Mouse (Mus musculus) monocyte, adult 2 months (primary cell): ENCODE data around the gene Mrc2.

Experiments
- DNase-seq, 2 experiments: peaks; one replicate each; pipeline ENCODE4 v3.0.0; 2022; ENCODE audit warnings: low spot score in 2 of 2, low read depth in 1 of 2

Mrc2 gene

DNA sequence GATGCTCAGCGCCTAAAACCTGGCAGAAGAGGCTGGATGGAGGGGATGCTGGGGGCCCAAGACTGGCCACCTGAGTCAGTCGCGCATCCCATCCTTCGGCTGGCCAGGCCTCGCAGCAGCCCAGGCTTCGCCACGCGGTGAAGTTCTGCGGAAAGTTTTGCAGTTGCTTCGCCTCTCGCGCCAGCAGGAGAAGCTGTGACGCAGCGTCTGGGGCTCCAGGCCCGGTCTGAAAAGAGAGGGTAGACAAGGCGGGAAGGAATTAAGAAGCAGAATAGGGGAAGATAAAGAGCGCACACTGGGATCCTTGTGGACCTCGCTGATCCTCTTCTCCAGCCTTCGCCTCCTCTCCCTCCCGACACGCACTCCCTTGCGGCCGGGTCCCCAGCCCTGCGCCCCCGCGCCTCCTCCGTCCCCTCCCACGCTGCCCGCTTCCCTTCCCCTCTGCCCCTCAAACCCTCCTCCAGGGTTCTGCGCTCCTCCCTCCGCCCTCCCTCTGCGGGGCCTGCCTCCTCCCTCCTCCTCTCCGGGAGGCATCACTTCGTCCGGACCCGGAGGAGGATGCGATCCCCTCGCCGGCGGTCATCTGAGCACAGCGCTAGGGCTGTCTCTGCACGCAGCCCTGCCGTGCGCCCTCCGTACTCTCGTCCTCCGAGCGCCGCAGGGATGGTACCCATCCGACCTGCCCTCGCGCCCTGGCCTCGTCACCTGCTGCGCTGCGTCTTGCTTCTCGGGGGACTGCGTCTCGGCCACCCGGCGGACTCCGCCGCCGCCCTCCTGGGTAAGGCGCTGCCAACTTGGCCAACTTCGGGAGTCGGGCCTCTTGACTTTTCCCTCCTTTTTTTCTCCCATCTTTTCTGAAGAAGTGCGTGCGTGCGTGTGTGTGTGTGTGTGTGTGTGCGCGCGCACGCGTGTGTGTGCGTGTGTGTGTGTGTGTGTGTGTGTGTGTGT lies at the start of gene Mrc2:
TSS of gene Mrc2 (plus strand) at position 520 of the 948 bp plus-strand sequence.
- no peak for DNase-seq

DNA sequence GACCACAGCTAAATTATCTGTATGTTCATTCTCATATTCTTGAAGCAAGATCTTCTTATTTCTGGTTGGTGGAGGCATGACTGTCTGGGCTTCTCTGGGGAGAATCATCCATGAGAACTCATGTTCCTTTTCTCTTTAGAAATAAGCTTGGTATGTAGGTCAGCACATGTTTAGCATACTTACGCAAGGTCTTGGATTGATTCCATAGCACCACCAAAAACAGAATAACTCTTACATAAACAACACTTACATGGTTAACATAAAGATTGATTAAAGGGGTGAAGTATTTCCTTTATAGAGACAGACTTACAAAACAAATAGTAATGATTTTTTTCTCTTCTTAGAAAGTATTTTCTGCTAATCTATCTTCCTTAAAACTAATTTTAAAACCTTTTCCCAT lies 46.1 kb upstream of the Mrc2 start:
- DNase-seq: no peak

DNA sequence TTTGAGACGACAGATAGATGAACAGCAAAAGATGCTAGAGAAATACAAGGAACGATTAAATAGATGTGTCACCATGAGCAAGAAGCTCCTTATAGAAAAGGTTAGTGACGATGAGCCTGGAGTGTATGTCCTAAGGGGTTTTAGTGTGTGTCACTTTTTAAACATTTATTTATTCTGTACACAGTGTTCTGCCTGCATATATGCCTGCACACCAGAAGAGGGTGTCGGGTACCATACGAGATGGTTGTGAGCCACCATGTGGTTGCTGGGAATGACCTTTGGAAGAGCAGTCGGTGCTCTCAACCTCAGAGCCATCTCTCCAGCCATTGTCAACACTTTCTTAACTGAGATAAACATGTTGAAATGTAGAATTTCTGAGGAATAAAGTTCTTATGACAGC lies 45.7 kb upstream of the Mrc2 start:
- no peak for DNase-seq

DNA sequence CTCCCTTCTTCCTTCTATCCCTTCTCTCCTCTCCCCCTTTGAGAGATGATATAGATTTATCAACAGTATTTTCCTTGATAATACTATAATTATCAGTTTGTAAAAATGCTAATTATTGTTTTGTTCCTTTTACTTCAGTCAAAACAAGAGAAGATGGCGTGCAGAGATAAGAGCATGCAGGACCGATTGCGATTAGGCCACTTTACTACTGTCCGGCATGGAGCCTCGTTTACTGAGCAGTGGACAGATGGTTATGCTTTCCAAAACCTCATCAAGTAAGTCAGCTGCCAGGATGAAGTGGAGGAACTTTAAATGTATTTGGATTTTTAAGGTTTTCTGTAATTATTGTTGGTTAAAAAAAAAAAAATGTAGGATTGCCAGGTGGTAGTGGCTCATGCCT lies 45.1 kb upstream of the Mrc2 start:
- no peak for DNase-seq

DNA sequence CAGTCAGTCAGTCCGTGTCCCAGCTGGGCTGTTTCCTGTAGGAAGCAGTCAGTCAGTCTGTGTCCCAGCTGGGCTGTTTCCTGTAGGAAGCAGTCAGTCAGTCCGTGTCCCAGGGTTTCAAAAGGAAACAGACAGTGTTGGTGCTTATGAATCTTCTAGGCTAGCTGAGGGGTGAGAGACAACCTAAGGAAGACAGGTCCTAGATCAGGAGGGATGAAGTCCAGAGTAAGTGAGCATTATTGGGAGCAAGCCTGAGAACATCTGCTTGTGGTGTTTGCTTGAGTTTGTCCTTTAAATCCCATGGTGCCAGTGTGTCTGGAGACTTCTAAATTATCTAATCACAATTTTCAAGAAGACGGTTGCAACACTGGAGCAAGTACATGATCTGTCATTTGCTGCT lies 32.7 kb upstream of the Mrc2 start:
- DNase-seq: no peak

DNA sequence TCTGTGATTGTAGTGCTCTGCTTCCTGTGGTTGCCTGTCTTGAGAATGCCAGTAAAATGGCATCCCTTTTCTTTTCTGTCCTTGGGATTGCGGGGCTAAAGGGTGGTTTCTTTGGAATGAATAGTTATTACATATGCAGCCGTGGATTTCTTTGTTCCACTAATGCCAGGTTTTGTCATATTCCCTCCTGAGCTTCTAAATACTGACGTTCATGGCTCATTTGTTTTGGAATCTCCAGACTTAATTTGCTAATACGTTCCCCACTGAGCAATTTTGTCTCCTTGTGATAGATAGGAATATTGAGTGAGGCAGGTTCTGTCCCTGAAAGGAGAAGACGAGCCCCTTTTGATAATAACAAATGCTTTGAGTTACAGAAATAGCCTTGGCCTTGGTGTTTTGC lies 31.3 kb upstream of the Mrc2 start:
- DNase-seq: no peak

DNA sequence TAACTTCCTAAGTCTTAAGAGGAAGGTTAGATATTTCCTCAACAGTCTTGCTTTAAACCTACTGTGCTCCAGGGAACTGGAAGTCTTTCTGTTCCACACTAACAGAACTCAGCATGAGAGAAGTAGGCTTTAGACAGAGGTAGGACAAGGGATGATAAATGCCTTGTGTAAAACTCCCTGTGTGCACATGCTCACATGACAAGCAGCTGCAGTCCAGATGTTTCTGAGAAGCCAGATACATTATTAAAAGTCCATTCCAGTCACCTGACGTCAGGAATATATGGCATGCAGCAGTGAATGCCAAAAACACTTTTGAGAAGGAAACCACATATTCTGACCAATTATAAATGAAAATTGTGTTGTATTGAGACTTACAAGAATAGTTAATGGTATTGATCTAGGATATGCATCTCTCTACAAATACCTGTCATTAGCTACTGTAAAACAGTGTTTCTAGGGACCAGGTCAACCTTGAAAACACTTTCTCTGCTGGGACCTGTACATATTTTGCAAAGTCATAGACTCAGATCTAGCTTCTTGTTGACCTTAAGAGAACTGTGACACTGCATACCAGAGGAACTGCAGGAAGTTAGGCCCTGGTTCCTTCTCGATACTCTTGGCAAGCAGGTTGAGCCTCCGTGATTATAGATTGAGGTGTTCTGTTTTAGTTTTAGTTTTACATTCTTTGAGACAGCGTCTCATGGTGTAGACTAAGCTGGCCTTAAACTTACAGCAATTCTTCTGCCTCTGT lies 30.7 kb upstream of the Mrc2 start:
- no peak for DNase-seq

DNA sequence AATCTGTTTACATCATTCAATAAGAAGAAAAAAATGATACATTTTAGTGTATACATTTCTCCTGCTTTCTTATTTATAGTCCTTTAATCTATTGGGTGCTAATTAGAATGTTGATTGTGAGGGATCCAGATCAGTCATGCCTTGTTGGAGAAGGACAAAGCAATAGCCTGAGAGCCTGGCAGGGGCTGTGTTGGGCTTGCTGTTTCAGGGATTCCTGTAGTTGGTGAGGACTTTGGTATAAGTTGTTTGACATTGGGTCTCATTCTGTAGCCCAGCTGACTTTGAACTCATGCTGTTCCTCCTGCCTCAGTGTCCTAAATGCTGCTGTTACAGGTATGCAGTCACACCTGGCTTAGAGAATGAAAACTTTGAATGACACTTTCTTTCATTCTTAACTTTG lies 27.9 kb upstream of the Mrc2 start:
- no peak for DNase-seq

DNA sequence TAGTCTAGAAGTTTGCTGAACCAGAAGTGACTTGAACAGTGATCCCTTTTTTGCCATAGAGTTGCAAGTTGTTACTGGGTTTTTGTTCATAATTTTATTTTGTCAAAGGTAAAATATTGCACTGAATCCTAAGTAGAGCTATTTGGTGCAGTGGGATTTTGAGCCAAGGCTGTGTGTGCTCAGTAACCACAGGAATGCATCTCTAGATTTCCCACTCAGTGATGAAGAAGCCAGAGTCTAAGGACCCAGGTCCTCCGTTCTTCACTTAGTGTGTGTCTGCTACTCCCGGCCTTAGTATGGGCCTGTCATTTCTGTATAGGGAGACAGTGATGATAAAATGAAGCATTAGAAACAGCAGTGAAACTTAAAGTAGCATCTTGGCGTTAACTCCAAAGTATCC lies 27.5 kb upstream of the Mrc2 start:
- DNase-seq: no peak

DNA sequence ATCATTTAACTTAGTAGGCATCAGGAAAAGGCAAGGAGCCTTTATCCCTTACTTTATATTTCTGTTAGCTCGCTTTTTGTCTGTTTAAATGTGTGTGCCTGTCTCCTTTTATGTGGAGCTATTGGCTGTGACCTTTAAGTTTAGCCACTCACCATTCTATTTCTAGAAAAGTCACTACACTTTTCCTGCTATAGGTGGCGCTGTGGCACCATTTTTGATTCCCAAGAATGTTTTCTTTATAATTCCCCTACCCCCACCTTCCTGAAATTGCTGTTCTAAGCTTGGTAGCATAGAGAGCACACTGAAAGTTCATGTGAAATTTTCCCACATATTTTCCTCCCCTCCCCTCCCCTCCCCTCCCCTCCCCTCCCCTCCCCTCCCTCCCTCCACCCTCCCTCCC lies 22.3 kb upstream of the Mrc2 start:
- DNase-seq: no peak

DNA sequence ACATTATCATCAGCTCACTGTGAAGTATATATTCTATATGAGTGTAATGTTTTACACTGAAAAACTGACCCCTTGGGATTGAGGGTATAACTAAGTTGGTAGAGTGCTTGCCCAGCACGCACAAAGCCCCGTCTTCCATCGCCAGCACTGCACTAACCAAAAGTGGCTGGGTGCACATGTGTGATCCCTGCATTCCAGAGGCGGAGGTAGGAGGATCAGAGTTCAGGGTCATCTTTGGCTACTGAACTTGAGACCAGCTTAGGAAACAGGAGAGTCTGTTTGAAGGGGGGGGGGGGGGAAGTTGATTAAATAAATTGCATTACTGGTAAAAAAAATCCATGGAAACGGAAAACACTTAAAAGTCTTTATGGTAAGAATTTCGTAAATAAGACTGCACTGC lies 12.0 kb upstream of the Mrc2 start:
- no peak for DNase-seq

DNA sequence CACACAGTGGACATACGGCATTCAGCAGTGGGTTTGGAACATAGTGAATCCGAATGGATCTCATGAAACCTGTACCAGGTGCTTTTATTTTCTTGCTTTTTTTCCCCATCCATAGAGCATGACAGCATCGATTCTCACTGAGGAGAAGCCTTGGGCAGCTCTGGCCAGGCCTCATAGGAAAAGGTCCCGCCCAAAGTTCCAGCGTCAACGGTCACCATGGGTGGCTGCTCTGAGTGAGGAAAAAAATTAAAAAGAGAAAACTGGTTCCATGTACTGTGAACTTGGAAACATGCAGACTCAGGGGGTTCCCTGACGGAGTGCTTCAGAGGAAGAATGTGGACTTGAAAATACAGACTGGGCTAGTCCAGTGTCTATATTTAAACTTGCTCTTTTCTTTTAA lies 11.2 kb upstream of the Mrc2 start:
- no peak for DNase-seq

DNA sequence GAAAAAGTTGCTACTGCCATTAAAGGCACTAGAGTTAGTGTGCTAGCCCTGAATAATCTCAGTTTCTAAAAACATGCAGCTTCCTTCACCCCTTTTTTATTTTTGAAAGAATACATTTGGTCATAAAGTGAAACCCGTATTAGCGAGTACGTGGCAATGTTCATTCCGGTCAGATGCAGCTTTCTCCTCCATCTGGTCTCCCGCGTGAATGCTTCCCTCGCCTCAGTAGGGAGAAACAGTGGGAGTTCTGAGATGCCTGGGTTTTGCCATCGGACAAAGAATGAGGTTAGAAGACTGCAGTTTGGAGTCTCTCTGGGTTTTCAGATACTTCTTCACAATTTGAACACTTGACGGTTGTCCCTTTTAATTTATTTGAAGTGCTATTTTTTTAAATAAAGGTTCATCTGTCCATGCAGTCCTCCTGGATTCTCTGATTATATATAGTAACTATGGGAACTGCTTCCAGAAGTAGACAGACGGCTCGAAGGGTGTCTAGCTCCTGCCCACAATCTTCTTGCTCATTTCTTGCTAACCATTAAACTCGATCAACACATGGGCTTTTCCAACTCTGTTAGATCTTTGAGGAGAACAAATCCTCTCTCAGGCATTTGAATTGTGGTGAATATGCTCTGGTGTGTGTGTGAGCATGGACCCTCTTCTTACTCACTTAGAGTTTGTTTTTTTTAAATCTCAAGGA lies 10.5 kb upstream of the Mrc2 start:
- DNase-seq: no peak

DNA sequence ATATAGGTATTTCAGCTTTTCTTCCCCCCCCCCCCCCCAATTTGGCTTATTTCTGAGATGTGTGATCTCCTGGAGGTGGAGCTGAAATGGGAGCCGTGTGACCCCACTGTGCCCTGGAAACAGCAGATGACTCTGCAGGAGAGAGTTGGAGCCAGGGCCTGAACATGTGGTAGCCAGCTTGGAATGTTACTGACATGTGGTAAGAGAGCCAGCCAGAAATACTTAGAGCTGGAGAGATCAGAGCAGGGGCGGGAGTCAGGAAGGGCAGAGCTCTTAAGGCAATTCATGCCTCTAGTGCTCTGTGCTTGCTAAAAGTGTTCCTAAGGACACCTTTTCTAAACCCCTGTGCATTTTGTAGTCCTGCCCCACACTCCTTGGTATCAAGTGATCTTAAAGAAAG lies 10.0 kb upstream of the Mrc2 start:
- no peak for DNase-seq

DNA sequence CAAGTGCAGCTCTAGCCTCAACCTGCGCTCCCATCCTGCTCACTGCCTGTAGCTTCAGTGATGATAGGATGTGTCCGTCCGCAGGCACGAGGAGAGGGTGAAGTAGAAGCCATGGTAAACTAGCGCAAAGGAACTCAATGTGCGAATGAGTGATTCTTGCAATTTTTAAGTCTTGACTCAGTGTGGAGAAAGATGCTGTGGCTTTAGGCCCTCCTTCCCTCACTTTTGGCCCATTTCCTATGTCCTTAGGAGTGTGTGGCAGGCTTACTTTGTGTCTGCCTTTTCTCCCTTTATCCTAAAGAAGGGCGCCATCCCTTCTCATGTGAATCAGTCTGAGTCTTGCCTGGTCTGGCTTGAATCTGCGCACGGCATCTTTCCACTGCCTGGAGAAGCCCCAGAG lies 9.4 kb upstream of the Mrc2 start:
- DNase-seq: no peak

DNA sequence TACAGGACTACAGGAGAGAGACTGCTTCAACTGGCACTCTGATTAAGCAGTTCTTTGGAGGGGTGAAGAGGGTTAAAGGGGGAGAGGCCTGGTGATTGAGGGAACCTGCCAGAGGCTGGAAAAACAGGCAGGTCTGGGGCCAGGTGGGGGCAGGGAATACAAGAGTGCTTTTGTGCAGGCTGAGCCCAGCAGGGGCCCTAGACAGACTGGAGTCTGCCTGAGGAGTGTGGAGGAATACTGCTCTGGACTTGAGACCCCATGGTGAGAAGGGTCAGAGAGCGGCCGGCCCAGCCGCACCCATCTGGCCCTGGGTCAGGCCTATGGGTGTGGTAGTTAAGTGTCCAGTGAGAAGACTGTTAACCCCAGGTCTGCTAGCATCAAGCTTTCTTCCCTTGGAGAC lies 6.7 kb upstream of the Mrc2 start:
- no peak for DNase-seq

DNA sequence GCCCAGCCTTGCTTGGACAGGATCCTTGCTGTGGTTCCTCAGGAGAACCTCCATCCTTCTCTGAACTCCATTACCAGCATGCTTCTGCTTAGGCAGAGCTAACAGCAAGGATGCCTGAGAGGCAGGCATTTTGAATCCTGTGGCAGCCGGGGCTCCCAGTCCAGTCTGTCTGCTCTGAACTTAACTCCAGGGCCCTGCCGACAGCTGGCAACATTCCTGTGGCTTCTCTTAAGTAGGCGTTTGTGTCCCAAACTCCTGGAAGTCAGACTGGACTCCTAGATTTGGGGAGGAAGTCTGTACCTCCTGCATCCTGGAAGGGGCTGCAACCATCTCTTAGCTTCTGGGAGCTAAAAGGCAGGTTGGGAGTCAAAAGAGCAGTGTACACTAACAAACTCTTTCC lies 3.0 kb upstream of the Mrc2 start:
- no peak for DNase-seq

DNA sequence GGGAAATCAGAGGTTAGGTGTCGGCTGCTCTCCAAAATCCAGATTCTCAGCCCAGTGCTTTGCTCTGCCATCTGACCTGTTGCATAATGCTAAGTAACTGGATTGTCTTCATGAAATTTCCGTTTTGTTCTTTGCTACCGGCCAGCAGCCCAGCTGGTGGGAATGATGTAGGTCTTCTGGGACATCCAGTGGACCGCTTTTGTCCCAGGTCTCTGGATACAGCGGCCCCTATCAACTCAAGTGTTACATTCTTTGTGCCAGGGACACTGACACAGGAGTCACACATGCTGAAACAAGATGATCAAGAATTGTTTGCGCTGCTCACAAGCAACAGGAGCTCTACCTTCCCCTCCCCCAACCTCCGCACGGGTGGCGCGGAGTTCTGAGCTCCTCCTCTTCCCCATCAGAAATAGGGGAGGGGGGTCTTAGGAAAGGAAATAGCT lies 741 bp upstream of the Mrc2 start:
- DNase-seq: no peak

DNA sequence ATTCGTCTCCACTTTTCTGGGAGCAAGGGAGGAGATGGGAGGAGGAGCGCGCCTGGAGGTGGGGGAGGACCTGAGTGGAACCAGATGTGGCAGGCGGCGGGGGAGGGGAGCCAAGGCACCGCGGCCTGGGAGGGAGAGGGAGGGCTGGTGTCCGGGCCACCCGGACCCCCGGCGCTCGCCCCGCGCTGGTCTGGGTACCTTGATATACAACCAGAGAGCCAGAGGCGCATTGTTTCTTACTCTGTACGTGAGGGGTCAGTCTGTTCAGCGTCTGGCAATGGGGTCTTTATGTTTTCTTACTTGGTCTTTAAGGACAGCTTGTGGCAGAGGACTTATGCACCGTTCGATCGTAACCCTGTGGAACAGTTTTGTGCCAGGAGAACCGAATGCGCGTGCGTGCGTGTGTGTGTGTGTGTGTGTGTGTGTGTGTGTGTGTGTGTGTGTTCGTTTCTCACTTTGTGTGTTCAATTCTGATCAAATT lies 698 bp downstream of the Mrc2 start:
- DNase-seq: no peak

DNA sequence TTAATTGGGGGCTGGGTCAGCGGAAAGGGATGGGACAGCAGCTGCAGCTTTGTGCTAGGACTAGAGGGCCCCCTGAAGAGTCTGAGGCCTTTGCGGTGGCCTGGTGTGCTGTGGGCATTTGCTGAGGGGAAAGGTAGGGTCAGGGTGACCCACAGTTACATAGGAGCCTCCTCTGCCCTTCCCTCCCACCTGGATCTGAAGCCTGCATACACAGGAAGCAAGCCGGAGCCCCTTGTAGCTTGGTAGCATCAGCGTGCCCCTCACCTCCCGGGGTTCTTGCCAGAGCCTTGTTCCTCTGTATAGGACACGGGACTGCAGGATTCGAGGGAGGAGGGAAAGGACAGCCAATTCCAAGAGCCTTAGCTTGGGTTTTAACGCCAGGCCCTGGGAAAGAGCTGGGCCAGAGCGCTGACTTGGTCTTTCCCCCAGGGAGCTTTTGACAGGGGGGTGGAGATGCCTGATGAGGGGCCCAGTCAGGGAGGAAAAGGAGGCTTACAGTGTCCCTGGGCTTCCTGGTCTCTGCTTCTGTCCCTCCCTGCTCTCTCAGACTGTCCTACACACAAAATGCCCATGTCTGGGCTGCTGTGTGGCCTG lies 1.6 kb downstream of the Mrc2 start:
- DNase-seq: no peak

DNA sequence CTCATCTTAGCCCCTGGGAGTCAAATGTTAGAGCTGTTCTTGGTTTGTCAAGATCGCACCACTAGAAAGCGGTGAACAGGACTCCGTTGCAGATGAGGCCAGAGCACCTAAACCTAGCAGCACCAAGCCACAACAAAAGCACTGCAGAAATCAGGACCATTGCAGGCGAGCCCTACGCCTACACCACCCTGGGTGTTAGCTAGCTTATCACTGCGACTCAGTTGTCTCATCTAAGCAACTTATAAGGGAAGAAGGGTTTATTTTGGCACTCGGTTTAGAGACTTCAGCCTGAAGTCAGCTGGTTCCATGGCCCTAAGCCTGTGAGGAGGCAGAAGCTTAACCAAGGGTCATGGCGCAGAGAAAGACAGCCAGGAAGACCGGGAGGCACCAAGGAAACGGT lies 3.6 kb downstream of the Mrc2 start:
- no peak for DNase-seq
